8 mouse cellular contexts compared by ENCODE assay signal in genomic region chr2:118747301-118747960, GRCm38 (mm10). TPM values are rescaled to one million over a fixed set of nuclear protein-coding genes. Genes with fewer than 3 reads are reported as not detected.
DNase-seq lines count a peak whose midpoint lies in the region; ATAC-seq and TF ChIP-seq lines count a peak whose summit lies in the region.

No protein-coding gene starts in this region.

- intact Hi-C loops in gastrocnemius, adult 2 months (cut with DNase I): loop anchor here (10.0 kb wide), 2 partner anchors 203 to 437 kb away; partner anchors contain the start of gene Bmf
- intact Hi-C loops in gastrocnemius, postnatal 14 days (cut with DNase I; ENCODE audit: low total_unique reads): no loop called here

- peaks cover 28% of the 10 kb centered on the region for H3K4me1 ChIP-seq in forebrain, embryonic 16.5 days (replicated peaks; ENCODE audit: control insufficient read depth, insufficient read depth, low read length)
- H3K4me1 ChIP-seq in kidney, postnatal 0 days (replicated peaks; ENCODE audit: insufficient read depth, low read length): peaks cover 7% of the 10 kb centered on the region
- H3K4me1 ChIP-seq in midbrain, embryonic 10.5 days: peaks cover 65% of the 10 kb centered on the region

- H3K9me3 ChIP-seq in forebrain, embryonic 16.5 days (ENCODE audit: control insufficient read depth, low read length): no peaks in the 10 kb centered on the region
- no peaks in the 10 kb centered on the region for H3K9me3 ChIP-seq in kidney, postnatal 0 days (replicated peaks; ENCODE audit: low read length)
- no peaks in the 10 kb centered on the region for H3K9me3 ChIP-seq in midbrain, embryonic 10.5 days (replicated peaks)

- peak; percentile 48 for DNase-seq in gastrocnemius, adult 2 months
- no peak for DNase-seq in gastrocnemius, postnatal 14 days
- DNase-seq in Muller cell, postnatal 12 days (ENCODE audit: inconsistent ontology term): peak; percentile 44
- DNase-seq in kidney, postnatal 0 days (ENCODE audit: low spot score): no peak
- DNase-seq in midbrain, embryonic 10.5 days (ENCODE audit: low spot score): no peak
- DNase-seq in left cerebral cortex, adult 18-20 months (ENCODE audit: low spot score in 2 of 2): no peak
- no peak for DNase-seq in urinary bladder, adult 18-20 months (ENCODE audit: low spot score in 2 of 2)

- ATAC-seq in forebrain, embryonic 16.5 days: no peak
- ATAC-seq in kidney, postnatal 0 days (replicated peaks; ENCODE audit: low FRiP score, low read depth): no peak

- peak overlapping the region; percentile 78 for H3K4me2 ChIP-seq in forebrain, embryonic 16.5 days (ENCODE audit: low read length)
- H3K4me2 ChIP-seq in kidney, postnatal 0 days (ENCODE audit: low read length): peak overlapping the region; percentile 99

- TF ChIP-seq CTCF in gastrocnemius, adult 2 months (IDR thresholded peaks at IDR 0.05): no peak
- TF ChIP-seq CTCF in kidney, postnatal 0 days (IDR thresholded peaks at IDR 0.05; ENCODE audit: low read depth): no peak

- H3K36me3 ChIP-seq in forebrain, embryonic 16.5 days (ENCODE audit: control insufficient read depth, insufficient read depth): no peaks in the 10 kb centered on the region
- no peaks in the 10 kb centered on the region for H3K36me3 ChIP-seq in kidney, postnatal 0 days (ENCODE audit: insufficient read depth, low read length)
- peaks cover 20% of the 10 kb centered on the region for H3K36me3 ChIP-seq in midbrain, embryonic 10.5 days

- H3K4me3 ChIP-seq in gastrocnemius, adult 2 months: peak overlapping the region; percentile 94
- H3K4me3 ChIP-seq in forebrain, embryonic 16.5 days (replicated peaks; ENCODE audit: low read length): peak overlapping the region; percentile 82
- H3K4me3 ChIP-seq in kidney, postnatal 0 days (replicated peaks; ENCODE audit: low read depth, low read length): 0 out of 2 replicates have a peak overlapping the region, but pooled peaks have one; percentile 69
- H3K4me3 ChIP-seq in midbrain, embryonic 10.5 days: peak overlapping the region; percentile 98

- H3K27ac ChIP-seq in gastrocnemius, adult 2 months: no peak overlapping the region
- H3K27ac ChIP-seq in forebrain, embryonic 16.5 days (ENCODE audit: low read length): no peak overlapping the region
- no peak overlapping the region for H3K27ac ChIP-seq in kidney, postnatal 0 days
- no peak overlapping the region for H3K27ac ChIP-seq in midbrain, embryonic 10.5 days (replicated peaks)

- H3K9ac ChIP-seq in forebrain, embryonic 16.5 days (replicated peaks; ENCODE audit: low read depth, low read length): no peak overlapping the region
- no peak overlapping the region for H3K9ac ChIP-seq in kidney, postnatal 0 days (ENCODE audit: low read depth, low read length)

- H3K27me3 ChIP-seq in forebrain, embryonic 16.5 days (replicated peaks; ENCODE audit: control insufficient read depth, insufficient read depth, low read length): 0 out of 2 replicates have a peak, but pooled peaks cover 5% of the 10 kb centered on the region
- H3K27me3 ChIP-seq in kidney, postnatal 0 days (ENCODE audit: insufficient read depth, low read length): peaks cover 7% of the 10 kb centered on the region
- peaks cover 41% of the 10 kb centered on the region for H3K27me3 ChIP-seq in midbrain, embryonic 10.5 days (ENCODE audit: low read depth, poor library complexity, severe bottlenecking)

- 26% methylated on average over 10 of the region's 10 CpGs for WGBS in forebrain, embryonic 16.5 days
- WGBS in kidney, postnatal 0 days: 38% methylated on average over 10 of the region's 10 CpGs
- WGBS in midbrain, embryonic 10.5 days: 52% methylated on average over 10 of the region's 10 CpGs

RNA-seq across cellular contexts. Expression of gene Inafm2, which starts 1.9 kb away (rescaled TPM):
- total RNA-seq in gastrocnemius, adult 2 months (2021): 1 to 10 TPM; 5.2 to 5.8 TPM
- total RNA-seq in gastrocnemius, postnatal 14 days (2021): 1 to 10 TPM; 5.3 TPM
- 24.4 and 27.0 TPM in 2 replicates for polyA plus RNA-seq in forebrain, embryonic 16.5 days (2015; fragmentation: Nextera tagmentation; extraction: Ambion mirVana)
- 16.1 and 16.8 TPM in 2 replicates for polyA plus RNA-seq in kidney, postnatal 0 days (2015; fragmentation: Nextera tagmentation; extraction: Ambion mirVana)
- 24.2 and 24.6 TPM in 2 replicates for polyA plus RNA-seq in midbrain, embryonic 10.5 days (2016; fragmentation: Nextera tagmentation; extraction: Ambion mirVana)
- total RNA-seq in left cerebral cortex, adult 18-20 months (2021): 10 to 100 TPM; 48.7 to 49.6 TPM

RNA-seq across cellular contexts. Expression of gene Ccdc9b, which starts 15.0 kb away (rescaled TPM):
- total RNA-seq in gastrocnemius, adult 2 months (2021): 10 to 100 TPM; 14.6 to 20.8 TPM
- 1 to 10 TPM; 6.8 to 6.9 TPM for total RNA-seq in gastrocnemius, postnatal 14 days (2021)
- 1.3 and 1.6 TPM in 2 replicates for polyA plus RNA-seq in forebrain, embryonic 16.5 days (2015; fragmentation: Nextera tagmentation; extraction: Ambion mirVana)
- polyA plus RNA-seq in kidney, postnatal 0 days (2015; fragmentation: Nextera tagmentation; extraction: Ambion mirVana): 0.91 and 0.95 TPM in 2 replicates
- polyA plus RNA-seq in midbrain, embryonic 10.5 days (2016; fragmentation: Nextera tagmentation; extraction: Ambion mirVana): 0.42 and 1.1 TPM in 2 replicates
- total RNA-seq in left cerebral cortex, adult 18-20 months (2021): 1 to 10 TPM; 4.4 to 4.8 TPM

RNA-seq across cellular contexts. Expression of gene Plcb2, which starts 19.2 kb away (rescaled TPM):
- under 1 TPM; 0.11 to 0.43 TPM for total RNA-seq in gastrocnemius, adult 2 months (2021)
- under 1 TPM; 0.08 to 0.27 TPM for total RNA-seq in gastrocnemius, postnatal 14 days (2021)
- polyA plus RNA-seq in forebrain, embryonic 16.5 days (2015; fragmentation: Nextera tagmentation; extraction: Ambion mirVana): 0.63 and 1.2 TPM in 2 replicates
- polyA plus RNA-seq in kidney, postnatal 0 days (2015; fragmentation: Nextera tagmentation; extraction: Ambion mirVana): 1.3 and 1.4 TPM in 2 replicates
- polyA plus RNA-seq in midbrain, embryonic 10.5 days (2016; fragmentation: Nextera tagmentation; extraction: Ambion mirVana): 0.09 and 0.34 TPM in 2 replicates
- 1 to 10 TPM; 3.0 to 3.1 TPM for total RNA-seq in left cerebral cortex, adult 18-20 months (2021)

RNA-seq across cellular contexts. Expression of gene Phgr1, which starts 25.1 kb away (rescaled TPM):
- not detected for total RNA-seq in gastrocnemius, adult 2 months (2021)
- not detected for total RNA-seq in gastrocnemius, postnatal 14 days (2021)
- polyA plus RNA-seq in forebrain, embryonic 16.5 days (2015; fragmentation: Nextera tagmentation; extraction: Ambion mirVana): not detected in 2 replicates
- polyA plus RNA-seq in kidney, postnatal 0 days (2015; fragmentation: Nextera tagmentation; extraction: Ambion mirVana): not detected in 2 replicates
- not detected in 2 replicates for polyA plus RNA-seq in midbrain, embryonic 10.5 days (2016; fragmentation: Nextera tagmentation; extraction: Ambion mirVana)
- total RNA-seq in left cerebral cortex, adult 18-20 months (2021): not detected

RNA-seq across cellular contexts. Expression of gene Disp2, which starts 32.1 kb away (rescaled TPM):
- total RNA-seq in gastrocnemius, adult 2 months (2021): not detected
- under 1 TPM; 0.06 to 0.07 TPM for total RNA-seq in gastrocnemius, postnatal 14 days (2021)
- 27.3 and 36.9 TPM in 2 replicates for polyA plus RNA-seq in forebrain, embryonic 16.5 days (2015; fragmentation: Nextera tagmentation; extraction: Ambion mirVana)
- 0.01 and 0.05 TPM in 2 replicates for polyA plus RNA-seq in kidney, postnatal 0 days (2015; fragmentation: Nextera tagmentation; extraction: Ambion mirVana)
- 3.1 and 7.5 TPM in 2 replicates for polyA plus RNA-seq in midbrain, embryonic 10.5 days (2016; fragmentation: Nextera tagmentation; extraction: Ambion mirVana)
- 100 to 1,000 TPM; 184 to 206 TPM for total RNA-seq in left cerebral cortex, adult 18-20 months (2021)

Comparison
In these comparisons a context has a peak if more than half of its experiments do, and no peak if none do; other contexts are left out.
1. DNase-seq: peak in gastrocnemius, adult 2 months (single experiment) and Muller cell, postnatal 12 days (single experiment); none in gastrocnemius, postnatal 14 days (single experiment), kidney, postnatal 0 days (single experiment), midbrain, embryonic 10.5 days (single experiment), left cerebral cortex, adult 18-20 months (0 of 2) and urinary bladder, adult 18-20 months (0 of 2).
2. RNA of gene Inafm2, which starts 1.9 kb away (total RNA-seq): 48.7 to 49.6 TPM in left cerebral cortex, adult 18-20 months; 5.2 to 5.8 TPM in gastrocnemius, adult 2 months and 5.3 TPM in gastrocnemius, postnatal 14 days; every median in the first group is over 4 times any median in the second.
3. Peak in every context shown above with its lines, with median percentiles within 50 percentile points of each other: H3K4me3 ChIP-seq.